Mouse (Mus musculus) midbrain, embryonic 13.5 days (tissue): ENCODE measurements at regions not wholly inside any gene's neighbourhood (a gene's known extent, or its start where the extent isn't known, plus 50 kb on each side); places are given as distances from the start of the nearest gene placed in this dataset.
A peak's percentile ranks its signal among the peaks of the same experiment; 100 is the strongest.

Source experiments
- ATAC-seq: fragments of 200-750 bp; cut with Nextera tagmentation; 2 replicates; pipeline ENCODE4 v1.8.0; 2017; ENCODE audit warnings: mild to moderate bottlenecking, moderate TSS enrichment, moderate library complexity
- H3K27ac ChIP-seq: fragments of 300-500 bp; sonication (generic); 2 replicates; pipeline ENCODE4 v1.5.1; 2015; ENCODE audit warnings: inconsistent platforms, mild to moderate bottlenecking, moderate library complexity
- H3K27me3 ChIP-seq: fragments of 300-500 bp; sonication (generic); 2 replicates; pipeline ENCODE4 v1.6.1; 2015; ENCODE audit warnings: mild to moderate bottlenecking, inconsistent platforms
- H3K36me3 ChIP-seq: fragments of 300-500 bp; sonication (generic); 2 replicates; pipeline ENCODE4 v1.6.1; 2015; ENCODE audit warnings: mild to moderate bottlenecking, inconsistent platforms
- H3K4me1 ChIP-seq: fragments of 300-500 bp; sonication (generic); replicated peaks from 2 replicates; pipeline ENCODE4 v1.6.1; 2015; ENCODE audit warnings: inconsistent platforms
- H3K4me2 ChIP-seq: fragments of 300-500 bp; sonication (generic); replicated peaks from 2 replicates; pipeline ENCODE4 v1.6.1; 2015; ENCODE audit warnings: moderate library complexity, mild to moderate bottlenecking, inconsistent platforms
- H3K4me3 ChIP-seq: fragments of 300-500 bp; sonication (generic); replicated peaks from 2 replicates; pipeline ENCODE4 v1.5.1; 2015; ENCODE audit warnings: mild to moderate bottlenecking, inconsistent platforms
- H3K9ac ChIP-seq: fragments of 300-500 bp; sonication (generic); replicated peaks from 2 replicates; pipeline ENCODE4 v1.6.1; 2015; ENCODE audit warnings: mild to moderate bottlenecking, inconsistent platforms
- H3K9me3 ChIP-seq: fragments of 300-500 bp; sonication (generic); 2 replicates; pipeline ENCODE4 v1.6.1; 2016; ENCODE audit warnings: mild to moderate bottlenecking, inconsistent platforms
- WGBS: fragments of 180-500 bp; shearing (Covaris S2); methylation state at CpG from one replicate; pipeline ENCODE4 v1.1.7; 2015; 5-methylcytosine and 5-hydroxymethylcytosine counted together

- Histone ChIP-seq H3K4me1 (no peaks in the 10 kb centered on the region), H3K4me3 (no peak overlapping the region), H3K36me3 (no peaks in the 10 kb centered on the region), H3K27ac (no peak overlapping the region), H3K4me2 (no peak overlapping the region), H3K9me3 (no peaks in the 10 kb centered on the region), H3K9ac (no peak overlapping the region), H3K27me3 (no peaks in the 10 kb centered on the region)
- no peak for ATAC-seq
These were observed 467.0 kb upstream of the Cblb start for GRCm38 (mm10) chr16:51564064-51564463.

GRCm38 (mm10) chr16:51577915-51578593 is 453.0 kb upstream of the Cblb start:
- 45% methylated on average over 2 of the region's 2 CpGs for WGBS

GRCm38 (mm10) chr16:51580525-51580924 is 450.5 kb upstream of the Cblb start:
- H3K36me3 ChIP-seq: no peaks in the 10 kb centered on the region
- H3K9ac ChIP-seq: no peak overlapping the region
- H3K4me2 ChIP-seq: no peak overlapping the region
- no peaks in the 10 kb centered on the region for H3K4me1 ChIP-seq
- H3K9me3 ChIP-seq: no peaks in the 10 kb centered on the region
- no peak overlapping the region for H3K4me3 ChIP-seq
- no peaks in the 10 kb centered on the region for H3K27me3 ChIP-seq
- WGBS: 72% methylated on average over 1 of the region's 1 CpGs
- no peak for ATAC-seq
- H3K27ac ChIP-seq: no peak overlapping the region

More at GRCm38 (mm10) chr16:51577915-51578593, 453.0 kb upstream of the Cblb start:
- Histone ChIP-seq H3K27me3 (no peaks in the 10 kb centered on the region), H3K4me3 (no peak overlapping the region), H3K4me1 (no peaks in the 10 kb centered on the region), H3K36me3 (no peaks in the 10 kb centered on the region), H3K9me3 (no peaks in the 10 kb centered on the region), H3K27ac (no peak overlapping the region), H3K4me2 (no peak overlapping the region), H3K9ac (no peak overlapping the region)
- peak; percentile 68; the same call in 1 of the 2 replicates for ATAC-seq

GRCm38 (mm10) chr16:51589924-51590397 is 441.1 kb upstream of the Cblb start:
- peak; percentile 93 for ATAC-seq
- H3K4me3 ChIP-seq: no peak overlapping the region
- no peak overlapping the region for H3K4me2 ChIP-seq
- no peaks in the 10 kb centered on the region for H3K9me3 ChIP-seq
- peak overlapping the region; percentile 2 for H3K27ac ChIP-seq
- WGBS: 5% methylated on average over 2 of the region's 2 CpGs
- peaks cover 15% of the 10 kb centered on the region for H3K4me1 ChIP-seq
- no peak overlapping the region for H3K9ac ChIP-seq
- no peaks in the 10 kb centered on the region for H3K36me3 ChIP-seq
- no peaks in the 10 kb centered on the region for H3K27me3 ChIP-seq

- Histone ChIP-seq H3K27me3 (no peaks in the 10 kb centered on the region), H3K4me3 (no peak overlapping the region), H3K9me3 (no peaks in the 10 kb centered on the region), H3K36me3 (no peaks in the 10 kb centered on the region), H3K9ac (no peak overlapping the region), H3K4me2 (no peak overlapping the region), H3K27ac (no peak overlapping the region), H3K4me1 (no peaks in the 10 kb centered on the region)
- no peak for ATAC-seq
These were observed 413.4 kb upstream of the Cblb start for GRCm38 (mm10) chr16:51617579-51617978.

GRCm38 (mm10) chr16:51646646-51647045 is 384.4 kb upstream of the Cblb start:
- Histone ChIP-seq H3K27me3 (no peaks in the 10 kb centered on the region), H3K9me3 (no peaks in the 10 kb centered on the region), H3K4me1 (no peaks in the 10 kb centered on the region), H3K9ac (no peak overlapping the region), H3K4me3 (no peak overlapping the region), H3K36me3 (no peaks in the 10 kb centered on the region), H3K4me2 (no peak overlapping the region), H3K27ac (no peak overlapping the region)
- no peak for ATAC-seq
- WGBS: 91% methylated on average over 1 of the region's 1 CpGs

GRCm38 (mm10) chr16:51650100-51650499 is 380.9 kb upstream of the Cblb start:
- Histone ChIP-seq H3K27me3 (no peaks in the 10 kb centered on the region), H3K27ac (no peak overlapping the region), H3K9ac (no peak overlapping the region), H3K4me2 (no peak overlapping the region), H3K4me3 (no peak overlapping the region), H3K36me3 (no peaks in the 10 kb centered on the region), H3K9me3 (no peaks in the 10 kb centered on the region), H3K4me1 (no peaks in the 10 kb centered on the region)
- WGBS: 62% methylated on average over 5 of the region's 5 CpGs
- 0 out of 2 replicates have a peak, but pooled peaks have one; percentile 40 for ATAC-seq

GRCm38 (mm10) chr16:51650683-51651082 is 380.3 kb upstream of the Cblb start:
- no peaks in the 10 kb centered on the region for H3K4me1 ChIP-seq
- no peak for ATAC-seq
- WGBS: 93% methylated on average over 5 of the region's 5 CpGs

GRCm38 (mm10) chr16:51661693-51662092 is 369.3 kb upstream of the Cblb start:
- no peak for ATAC-seq

More at GRCm38 (mm10) chr16:51650683-51651082, 380.3 kb upstream of the Cblb start:
- Histone ChIP-seq H3K9ac (no peak overlapping the region), H3K27me3 (no peaks in the 10 kb centered on the region), H3K9me3 (no peaks in the 10 kb centered on the region), H3K4me3 (no peak overlapping the region), H3K27ac (no peak overlapping the region), H3K36me3 (no peaks in the 10 kb centered on the region), H3K4me2 (no peak overlapping the region)

GRCm38 (mm10) chr16:51664325-51664724 is 366.7 kb upstream of the Cblb start:
- no peak overlapping the region for H3K9ac ChIP-seq
- 25% methylated on average over 2 of the region's 2 CpGs for WGBS
- no peaks in the 10 kb centered on the region for H3K27me3 ChIP-seq
- H3K36me3 ChIP-seq: no peaks in the 10 kb centered on the region
- 0 out of 2 replicates have a peak, but pooled peaks cover 5% of the 10 kb centered on the region for H3K4me1 ChIP-seq
- H3K4me3 ChIP-seq: no peak overlapping the region
- H3K9me3 ChIP-seq: no peaks in the 10 kb centered on the region
- no peak for ATAC-seq
- H3K4me2 ChIP-seq: no peak overlapping the region
- H3K27ac ChIP-seq: no peak overlapping the region

More at GRCm38 (mm10) chr16:51661693-51662092, 369.3 kb upstream of the Cblb start:
- H3K36me3 ChIP-seq: no peaks in the 10 kb centered on the region
- no peak overlapping the region for H3K4me2 ChIP-seq
- 0 out of 2 replicates have a peak, but pooled peaks cover 5% of the 10 kb centered on the region for H3K4me1 ChIP-seq
- H3K27me3 ChIP-seq: no peaks in the 10 kb centered on the region
- H3K4me3 ChIP-seq: no peak overlapping the region
- no peak overlapping the region for H3K9ac ChIP-seq
- no peak overlapping the region for H3K27ac ChIP-seq
- no peaks in the 10 kb centered on the region for H3K9me3 ChIP-seq
- WGBS: 90% methylated on average over 1 of the region's 1 CpGs

GRCm38 (mm10) chr16:51675101-51675500 is 355.9 kb upstream of the Cblb start:
- no peaks in the 10 kb centered on the region for H3K36me3 ChIP-seq
- ATAC-seq: no peak
- no peaks in the 10 kb centered on the region for H3K4me1 ChIP-seq
- 90% methylated on average over 3 of the region's 3 CpGs for WGBS
- no peak overlapping the region for H3K4me3 ChIP-seq
- H3K4me2 ChIP-seq: no peak overlapping the region
- no peaks in the 10 kb centered on the region for H3K27me3 ChIP-seq
- no peak overlapping the region for H3K27ac ChIP-seq
- H3K9ac ChIP-seq: no peak overlapping the region
- no peaks in the 10 kb centered on the region for H3K9me3 ChIP-seq

- Histone ChIP-seq H3K36me3 (no peaks in the 10 kb centered on the region), H3K4me2 (no peak overlapping the region), H3K27me3 (no peaks in the 10 kb centered on the region), H3K27ac (no peak overlapping the region), H3K4me3 (no peak overlapping the region), H3K4me1 (no peaks in the 10 kb centered on the region), H3K9me3 (no peaks in the 10 kb centered on the region), H3K9ac (no peak overlapping the region)
- WGBS: 69% methylated on average over 4 of the region's 4 CpGs
- ATAC-seq: no peak
These were observed 355.0 kb upstream of the Cblb start for GRCm38 (mm10) chr16:51675988-51676387.

- 93% methylated on average over 3 of the region's 3 CpGs for WGBS
- Histone ChIP-seq H3K4me1 (no peaks in the 10 kb centered on the region), H3K36me3 (no peaks in the 10 kb centered on the region), H3K9me3 (no peaks in the 10 kb centered on the region), H3K27me3 (no peaks in the 10 kb centered on the region), H3K9ac (no peak overlapping the region), H3K4me2 (no peak overlapping the region), H3K27ac (no peak overlapping the region), H3K4me3 (no peak overlapping the region)
- ATAC-seq: no peak
These were observed 340.2 kb upstream of the Cblb start for GRCm38 (mm10) chr16:51690861-51691260.
